Mouse (Mus musculus) heart, adult 2 months (tissue): Measurements from ENCODE around the gene Arrdc5. TPM values are rescaled to one million over a fixed set of nuclear protein-coding genes. Genes with fewer than 3 reads are reported as not detected.

ENCODE experiments used
- DNase-seq, 2 experiments: peaks; one replicate each; pipeline ENCODE4 v3.0.0; 2021
- H3K27ac ChIP-seq: fragments of 200-600 bp; 2 replicates; pipeline ENCODE4 v1.8.1; 2022
- H3K27me3 ChIP-seq: fragments of 200-500 bp; 2 replicates; pipeline ENCODE4 v1.6.1; 2012; ENCODE audit warnings: mild to moderate bottlenecking, low read length, inconsistent platforms, mixed read lengths; ENCODE audit not compliant: control insufficient read depth, insufficient read depth
- H3K36me3 ChIP-seq: fragments of 200-500 bp; 2 replicates; pipeline ENCODE4 v1.6.1; 2012; ENCODE audit warnings: low read length, inconsistent platforms; ENCODE audit not compliant: control insufficient read depth, insufficient read depth
- H3K4me1 ChIP-seq: fragments of 200-500 bp; 2 replicates; pipeline ENCODE4 v1.6.1; 2011; ENCODE audit warnings: low read length; ENCODE audit not compliant: control insufficient read depth, insufficient read depth
- H3K4me3 ChIP-seq: fragments of 200-600 bp; 2 replicates; pipeline ENCODE4 v1.8.1; 2022
- H3K79me2 ChIP-seq: fragments of 200-500 bp; replicated peaks from 2 replicates; pipeline ENCODE4 v1.6.1; 2012; ENCODE audit warnings: mild to moderate bottlenecking, inconsistent platforms, low read length, moderate library complexity, mixed read lengths; ENCODE audit not compliant: control insufficient read depth, insufficient read depth
- H3K9ac ChIP-seq: fragments of 200-500 bp; 2 replicates; pipeline ENCODE4 v1.6.1; 2012; ENCODE audit warnings: low read depth, mild to moderate bottlenecking, control low read depth, inconsistent platforms, low read length, mixed read lengths
- CTCF ChIP-seq: fragments of 200-600 bp; IDR thresholded peaks from 2 replicates; pipeline ENCODE4 v1.8.1; 2022; ENCODE audit warnings: antibody characterized with exemption, mild to moderate bottlenecking, moderate library complexity
- EP300 ChIP-seq: fragments of 200-500 bp; IDR thresholded peaks from 2 replicates; pipeline ENCODE4 v1.6.1; 2011; ENCODE audit warnings: low read depth, low read length, control low read depth; ENCODE audit not compliant: insufficient read depth
- POLR2A ChIP-seq: fragments of 200-500 bp; IDR thresholded peaks from 2 replicates; pipeline ENCODE4 v1.6.1; 2011; ENCODE audit warnings: mild to moderate bottlenecking, low read depth, low read length, control low read depth; ENCODE audit not compliant: insufficient read depth
- WGBS: fragments of 180-500 bp; shearing (Covaris S2); methylation state at CpG from one replicate; pipeline ENCODE4 v1.1.7; 2018; 5-methylcytosine and 5-hydroxymethylcytosine counted together
- intact Hi-C: fragments of 180-260 bp; cut with DNase I; formaldehyde crosslinking; loops from one replicate; pipeline ENCODE4 v1.15.1; 2025
- polyA plus RNA-seq: library from polyadenylated mRNA; depleted of rRNA; stranded (reverse); fragments of >200 nt; gene quantifications from 2 replicates; pipeline ENCODE4 v1.2.3, GENCODE M21; 2012
- total RNA-seq, 2 experiments: library from RNA; stranded (reverse); gene quantifications; 2 replicates each; pipeline ENCODE4 v1.2.3; 2021

Gene Arrdc5
- total and polyA plus RNA-seq, 3 experiments = not detected

DNA sequence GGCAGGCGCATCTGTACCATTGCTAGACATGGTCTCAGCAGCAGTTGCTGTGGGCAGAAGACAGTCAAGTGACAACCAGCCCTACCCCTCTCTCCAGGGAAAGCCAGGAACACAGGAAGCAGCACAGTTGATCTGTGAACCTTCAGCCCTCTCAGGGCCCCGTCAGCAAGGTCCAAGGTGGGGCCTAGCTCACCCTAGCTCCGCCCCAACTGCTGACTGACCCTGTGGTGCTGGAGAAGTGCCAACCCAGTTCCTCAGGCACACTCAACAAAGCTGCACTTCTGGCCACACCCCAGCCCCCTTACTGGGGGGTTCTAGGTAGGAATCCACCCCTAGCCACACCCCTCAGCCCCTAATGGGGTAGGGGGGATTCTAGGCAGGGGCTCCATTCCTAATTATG, 12.3 kb downstream of the Arrdc5 start:
- Histone ChIP-seq H3K4me3 (no peak overlapping the region), H3K4me1 (peaks cover 6% of the 10 kb centered on the region), H3K27me3 (no peaks in the 10 kb centered on the region), H3K9ac (peak overlapping the region; percentile 25; the same call in 1 of the 2 replicates), H3K79me2 (no peaks in the 10 kb centered on the region), H3K27ac (peak overlapping the region; percentile 90), H3K36me3 (no peaks in the 10 kb centered on the region)
- TF ChIP-seq POLR2A = no peak
- TF ChIP-seq CTCF = no peak
- no peak for TF ChIP-seq EP300
- intact Hi-C loops = loop anchor here (1.0 to 2.0 kb wide), 2 partner anchors 10 to 27 kb away; no protein-coding TSS in a partner anchor
- DNase-seq = peak in 1 of 2 experiments; percentile 54
- WGBS = 55% methylated on average over 3 of the region's 3 CpGs

DNA sequence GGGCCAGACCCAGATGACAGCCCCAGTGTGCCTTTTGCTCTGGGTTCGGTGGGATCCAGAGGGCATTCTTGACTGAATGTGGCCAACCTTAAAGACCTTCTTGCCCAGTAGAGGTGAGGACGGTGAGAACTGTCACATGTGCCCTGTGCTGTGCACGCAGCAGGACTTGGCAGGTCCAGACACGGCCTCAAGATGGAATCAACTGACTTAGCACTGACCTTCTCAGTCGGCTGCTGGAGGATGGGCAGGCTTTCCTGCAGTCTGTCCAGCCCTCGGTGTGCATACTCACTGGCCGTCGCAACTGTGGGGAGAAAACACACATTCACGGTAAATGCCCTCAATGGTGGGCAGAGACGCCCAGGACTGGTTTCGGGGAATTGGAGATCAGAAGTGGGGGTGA, 14.1 kb downstream of the Arrdc5 start:
- Histone ChIP-seq H3K27ac (no peak overlapping the region), H3K4me1 (peaks cover 4% of the 10 kb centered on the region), H3K36me3 (no peaks in the 10 kb centered on the region), H3K9ac (no peak overlapping the region), H3K79me2 (no peaks in the 10 kb centered on the region), H3K27me3 (no peaks in the 10 kb centered on the region), H3K4me3 (no peak overlapping the region)
- DNase-seq = peak in 1 of 2 experiments; percentile 18
- WGBS = 87% methylated on average over 11 of the region's 11 CpGs
- no peak for TF ChIP-seq CTCF
- no peak for TF ChIP-seq EP300
- intact Hi-C loops = no loop called here

DNA sequence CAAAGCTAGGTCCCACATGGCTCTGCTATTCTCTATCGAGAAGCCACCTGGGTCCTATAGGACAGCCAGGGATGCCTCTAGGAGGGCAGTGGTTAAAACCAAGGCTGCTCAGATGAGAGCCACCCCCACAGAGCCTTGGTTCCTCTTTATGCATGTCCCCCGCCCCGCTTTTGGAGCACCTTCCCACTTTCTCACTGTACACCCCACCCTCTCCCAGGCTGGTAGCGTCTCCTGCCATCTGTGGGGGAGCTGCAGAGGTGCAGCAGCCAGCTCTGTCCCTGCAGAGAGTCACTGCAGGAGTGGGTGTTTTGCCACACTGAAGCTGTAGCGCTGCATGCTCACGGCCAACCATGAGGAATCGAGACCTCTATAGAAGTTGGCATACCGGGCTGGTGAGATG, 16.8 kb downstream of the Arrdc5 start:
- H3K79me2 ChIP-seq = no peaks in the 10 kb centered on the region

DNA sequence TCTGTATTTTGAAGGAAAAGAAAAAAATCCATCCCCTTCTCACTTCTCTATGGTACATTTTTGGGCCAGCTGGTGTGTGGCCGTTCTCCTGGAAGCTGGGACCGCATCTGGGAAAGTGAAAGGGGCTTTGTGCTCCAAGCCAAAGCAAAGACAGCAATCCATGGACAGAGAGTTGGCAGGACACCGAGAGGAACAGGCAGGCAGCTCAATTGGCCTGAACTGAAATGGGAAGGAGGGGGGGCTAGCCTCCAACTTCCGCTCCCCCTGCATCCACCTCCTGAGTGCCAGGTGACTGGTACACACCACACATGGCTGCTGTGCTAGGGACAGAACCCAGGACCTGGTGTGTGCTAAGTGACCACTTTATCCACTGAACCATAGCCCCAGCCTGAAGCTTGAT, 17.3 kb downstream of the Arrdc5 start:
- no peaks in the 10 kb centered on the region for H3K79me2 ChIP-seq
- H3K9ac ChIP-seq = no peak overlapping the region
- intact Hi-C loops = no loop called here
- H3K27ac ChIP-seq = no peak overlapping the region
- H3K4me1 ChIP-seq = peaks cover 5% of the 10 kb centered on the region
- no peak overlapping the region for H3K4me3 ChIP-seq
- no peak for TF ChIP-seq POLR2A
- 0 out of 2 replicates have a peak, but pooled peaks have one; percentile 7 for TF ChIP-seq EP300
- no peaks in the 10 kb centered on the region for H3K36me3 ChIP-seq
- no peak for DNase-seq
- H3K27me3 ChIP-seq = no peaks in the 10 kb centered on the region
- WGBS = 73% methylated on average over 4 of the region's 4 CpGs

More for the DNA sequence above, 16.8 kb downstream of the Arrdc5 start:
- Histone ChIP-seq H3K4me3 (no peak overlapping the region), H3K4me1 (peaks cover 3% of the 10 kb centered on the region), H3K27me3 (no peaks in the 10 kb centered on the region), H3K9ac (no peak overlapping the region), H3K27ac (no peak overlapping the region), H3K36me3 (no peaks in the 10 kb centered on the region)
- TF ChIP-seq POLR2A (no peak), CTCF (no peak), EP300 (no peak)
- WGBS = 88% methylated on average over 8 of the region's 8 CpGs
- no peak for DNase-seq
- intact Hi-C loops = no loop called here

DNA sequence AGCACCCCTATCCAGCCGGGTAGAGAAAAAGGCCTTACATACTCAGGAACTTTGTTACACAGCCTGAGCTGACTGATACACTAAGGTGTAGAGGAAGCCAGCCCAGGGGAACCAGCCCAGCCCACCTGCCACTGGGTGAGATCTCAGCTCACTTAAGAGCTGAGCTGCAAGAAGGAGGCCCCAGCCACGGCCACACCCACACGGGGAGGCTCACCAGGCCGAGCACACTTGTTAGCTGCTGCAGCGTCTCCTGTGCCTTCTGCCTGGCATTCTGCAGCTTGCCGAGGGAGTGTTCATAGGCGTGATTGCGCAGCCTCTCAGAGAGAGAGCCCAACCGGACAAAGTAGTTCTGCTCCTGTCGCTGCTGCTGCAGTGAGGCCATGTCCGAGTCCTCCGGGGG, 18.9 kb downstream of the Arrdc5 start:
- H3K27me3 ChIP-seq = no peaks in the 10 kb centered on the region
- no peak overlapping the region for H3K4me3 ChIP-seq
- 93% methylated on average over 12 of the region's 12 CpGs for WGBS
- TF ChIP-seq CTCF (no peak), POLR2A (no peak), EP300 (no peak)
- intact Hi-C loops = no loop called here
- no peak for DNase-seq
- peaks cover 7% of the 10 kb centered on the region for H3K4me1 ChIP-seq
- no peak overlapping the region for H3K9ac ChIP-seq
- H3K79me2 ChIP-seq = no peaks in the 10 kb centered on the region
- peaks cover 2% of the 10 kb centered on the region; the same call in 1 of the 2 replicates for H3K36me3 ChIP-seq
- no peak overlapping the region for H3K27ac ChIP-seq

DNA sequence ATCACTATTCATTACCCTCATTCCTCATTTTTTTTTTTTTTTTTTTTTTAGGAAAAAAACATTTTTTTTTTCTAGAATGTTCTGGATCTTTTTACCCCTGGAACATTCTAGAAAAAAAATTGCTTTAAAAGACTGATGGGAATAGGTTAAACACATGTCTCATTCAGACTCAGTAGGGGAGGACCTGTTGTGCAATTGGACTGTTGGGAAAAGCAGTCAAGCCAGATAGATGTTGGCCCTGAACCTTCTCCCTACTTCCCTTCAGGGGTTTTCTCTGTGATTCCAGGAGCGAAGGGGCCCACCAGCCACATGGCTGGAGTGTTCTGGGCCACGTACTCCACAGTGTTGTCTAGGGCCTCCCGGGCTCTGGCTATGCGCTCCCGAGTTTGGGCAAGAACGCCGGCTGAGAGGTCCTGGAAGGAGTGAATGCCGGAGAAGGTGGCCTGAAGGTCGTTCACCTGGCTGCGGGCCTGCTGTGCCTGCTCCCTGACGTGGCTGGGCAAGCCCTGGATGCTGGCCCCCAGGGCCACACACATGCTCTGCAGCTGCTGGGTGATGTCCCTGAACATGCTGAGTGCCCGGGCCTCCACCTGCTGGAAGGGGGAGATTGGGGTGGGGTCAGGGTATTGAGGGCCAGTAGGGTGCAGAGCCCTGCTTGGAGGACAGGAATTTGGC, 20.5 kb downstream of the Arrdc5 start:
- intact Hi-C loops = loop anchor here (5.0 kb wide), 1 partner anchor 73 kb away; no protein-coding TSS in a partner anchor
- DNase-seq = peak; percentile 67 to 80
- H3K4me3 ChIP-seq = no peak overlapping the region
- no peaks in the 10 kb centered on the region for H3K27me3 ChIP-seq
- no peak overlapping the region for H3K9ac ChIP-seq
- H3K27ac ChIP-seq = peak overlapping the region; percentile 74
- TF ChIP-seq EP300 (peak; percentile 54; the same call in 1 of the 2 replicates), CTCF (no peak), POLR2A (0 out of 2 replicates have a peak, but pooled peaks have one; percentile 9)
- H3K4me1 ChIP-seq = peaks cover 9% of the 10 kb centered on the region
- 59% methylated on average over 12 of the region's 12 CpGs for WGBS
- no peaks in the 10 kb centered on the region for H3K79me2 ChIP-seq
- H3K36me3 ChIP-seq = peaks cover 2% of the 10 kb centered on the region; the same call in 1 of the 2 replicates
